Mouse (Mus musculus): ENCODE data around the gene Pvr.

- TF ChIP-seq MYOD1 (IDR thresholded peaks at IDR 0.05; ENCODE audit: control insufficient read depth, insufficient read length, low read depth) (no peak), CTCF (IDR thresholded peaks at IDR 0.05; ENCODE audit: control insufficient read depth, insufficient read depth, insufficient read length) (no peak), MAX (IDR thresholded peaks at IDR 0.05) (no peak)
Observed at GRCm38 (mm10) chr7:19935171-19935751, 14.3 kb upstream of the Pvr start.
